Mouse (Mus musculus): Measurements from ENCODE around the gene Pla2g7.

GRCm38 (mm10) chr17:43531192-43531591 is 36.7 kb upstream of the Pla2g7 start:
- TF ChIP-seq CTCF (IDR thresholded peaks at IDR 0.05; ENCODE audit: control insufficient read depth, insufficient read depth, insufficient read length) (no peak), MYOG (IDR thresholded peaks at IDR 0.05; ENCODE audit: control insufficient read depth, extremely low read depth, insufficient read length) (no peak), USF1 (IDR thresholded peaks at IDR 0.05; ENCODE audit: low read depth) (no peak), MYOD1 (IDR thresholded peaks at IDR 0.05; ENCODE audit: control insufficient read depth, insufficient read length, low read depth) (no peak), MAX (IDR thresholded peaks at IDR 0.05) (no peak)

All from C2C12 (cell line).